Mouse (Mus musculus) adrenal gland, adult 8-10 months (tissue): ENCODE measurements around the gene Plcb1. TPM values are rescaled to one million over a fixed set of nuclear protein-coding genes. Genes with fewer than 3 reads are reported as not detected.

Experiments used
- DNase-seq: peaks from one replicate; pipeline ENCODE4 v3.0.0; 2022
- total RNA-seq, 4 experiments: library from RNA; stranded (reverse); gene quantifications; 2 replicates each; pipeline ENCODE4 v1.2.4; 2022

The Plcb1 gene
- total RNA-seq, 4 experiments from 2014 or later: 95.6 to 151 (median 117) TPM

DNA sequence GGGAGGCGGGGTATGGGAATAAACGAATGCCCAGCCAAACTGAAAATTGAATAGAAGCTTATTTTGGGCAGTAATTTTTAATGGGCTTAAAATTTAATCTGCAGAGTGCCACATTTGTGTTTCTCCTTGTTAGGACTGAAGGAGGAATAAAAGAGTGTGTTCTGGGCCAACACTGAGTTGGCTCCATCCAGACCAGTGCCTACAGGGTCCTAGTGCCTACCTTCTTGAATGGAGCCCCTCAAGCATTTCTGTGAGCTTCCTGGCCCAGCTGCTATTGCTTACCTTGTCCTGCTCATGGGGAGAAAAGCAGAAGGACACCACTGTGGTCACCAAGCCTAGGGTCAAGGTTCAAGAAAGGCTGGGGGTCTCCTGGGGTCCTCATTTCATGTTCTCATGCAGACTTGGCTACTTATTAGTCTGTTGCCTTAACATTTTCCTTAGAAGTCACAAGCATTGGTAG, 128.3 kb downstream of the Plcb1 start:
- DNase-seq: no peak

DNA sequence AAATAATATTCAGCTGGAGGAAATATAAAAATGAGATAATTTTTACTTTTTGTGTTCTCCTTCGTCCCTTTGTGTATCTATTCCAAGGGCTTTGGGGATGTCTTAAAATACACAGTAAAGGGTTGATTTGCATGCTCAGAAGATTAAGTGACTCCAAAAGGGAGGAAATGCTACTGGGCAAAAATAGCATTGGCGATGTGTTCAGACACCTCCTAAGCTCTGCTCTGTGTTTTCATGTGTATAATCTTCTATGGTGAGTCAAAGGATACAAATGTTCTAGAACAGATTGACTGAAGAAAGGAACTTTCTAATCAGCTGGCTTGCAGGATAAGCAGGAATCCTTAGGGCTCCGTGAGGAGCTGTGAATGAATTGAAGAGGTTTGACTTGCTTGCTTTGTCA, 129.2 kb downstream of the Plcb1 start:
- DNase-seq: no peak

DNA sequence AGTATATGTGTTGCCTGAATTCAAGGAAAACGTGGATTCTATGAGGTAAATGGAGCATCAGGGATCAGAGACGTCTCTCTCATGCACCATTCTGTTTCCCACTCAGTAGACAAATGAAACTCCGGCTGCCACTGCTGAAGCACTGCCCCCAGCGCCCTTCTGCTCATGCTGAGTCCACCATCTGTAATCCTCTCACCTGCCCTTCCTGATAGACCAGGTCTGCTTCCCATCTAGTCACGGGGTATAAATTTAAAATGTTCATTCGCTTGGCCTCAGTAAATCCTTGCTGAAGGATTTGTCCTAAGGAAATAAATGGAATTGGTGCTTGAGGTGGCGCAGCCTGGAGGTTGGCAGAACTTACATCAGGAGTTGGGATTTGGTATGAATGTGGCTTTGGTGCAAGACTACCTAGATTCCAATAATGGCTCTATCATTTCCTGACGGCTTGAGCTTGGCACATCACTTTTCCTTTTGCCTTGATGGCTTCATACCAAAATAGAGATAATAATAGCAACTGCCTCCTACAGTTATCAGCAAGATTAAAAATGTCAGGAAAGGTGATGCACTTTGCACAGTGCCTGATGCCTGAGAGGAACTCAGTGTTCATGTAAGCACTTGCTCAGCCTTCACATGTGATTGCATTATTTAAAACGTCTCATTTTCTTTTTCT, 134.9 kb downstream of the Plcb1 start:
- no peak for DNase-seq

DNA sequence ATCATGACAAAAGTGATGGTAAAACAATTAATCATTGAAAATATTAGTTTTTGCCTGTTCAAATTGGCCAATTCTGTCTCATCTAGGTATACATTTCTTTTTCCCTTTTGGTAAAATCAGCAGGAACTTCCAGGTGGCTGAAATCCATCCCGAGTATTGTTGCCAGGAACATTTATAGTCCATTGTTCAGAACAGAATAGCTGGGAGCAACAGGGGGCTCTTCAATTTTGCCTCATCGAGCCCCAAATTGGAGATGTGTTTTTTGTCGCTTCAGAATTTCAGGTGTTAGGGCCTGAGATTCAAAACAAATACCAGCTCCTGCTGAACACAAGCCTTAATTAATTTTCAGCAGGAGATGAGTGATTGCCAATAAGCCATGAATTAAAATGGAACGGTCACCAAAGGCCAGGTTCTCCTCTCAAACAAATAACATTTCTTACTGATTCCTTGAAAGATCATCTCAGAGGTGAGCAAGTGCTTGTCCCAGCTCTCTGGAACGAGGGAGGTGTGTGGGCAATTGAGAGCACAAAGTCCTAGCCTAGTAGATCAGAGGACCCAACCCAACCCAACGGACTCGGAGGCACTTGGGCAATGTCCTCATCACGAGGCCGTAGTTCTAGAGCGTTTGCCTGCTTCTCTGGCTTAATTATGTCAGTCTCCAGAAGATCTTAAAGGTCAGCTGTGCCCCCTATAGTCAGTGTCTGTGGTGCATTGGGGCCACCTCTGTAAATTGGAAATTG, 136.9 kb downstream of the Plcb1 start:
- no peak for DNase-seq

DNA sequence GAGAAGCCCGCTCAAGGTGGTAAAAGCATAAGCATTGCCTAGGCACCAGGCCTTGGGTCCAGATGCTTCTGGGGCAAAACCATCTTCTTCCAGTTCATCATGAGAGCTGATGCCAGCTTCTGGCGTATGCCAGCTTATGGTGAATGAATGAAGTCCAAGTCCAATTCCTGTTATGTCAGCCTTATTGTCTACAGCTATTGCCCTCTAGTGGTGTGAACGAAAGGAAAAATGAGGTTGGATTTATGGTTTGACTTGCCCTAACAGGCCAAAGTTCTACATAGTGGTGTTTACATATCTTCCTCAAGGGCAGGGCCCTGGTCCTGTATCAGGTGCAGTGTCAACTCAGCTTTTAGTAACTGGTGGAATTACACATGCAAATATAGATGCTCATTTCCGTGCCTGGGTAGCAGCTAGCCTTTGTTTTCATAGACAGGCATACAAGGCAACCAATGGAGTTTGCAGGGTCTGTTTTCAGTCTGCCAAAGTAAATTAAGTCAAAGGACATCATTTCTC, 138.3 kb downstream of the Plcb1 start:
- no peak for DNase-seq

DNA sequence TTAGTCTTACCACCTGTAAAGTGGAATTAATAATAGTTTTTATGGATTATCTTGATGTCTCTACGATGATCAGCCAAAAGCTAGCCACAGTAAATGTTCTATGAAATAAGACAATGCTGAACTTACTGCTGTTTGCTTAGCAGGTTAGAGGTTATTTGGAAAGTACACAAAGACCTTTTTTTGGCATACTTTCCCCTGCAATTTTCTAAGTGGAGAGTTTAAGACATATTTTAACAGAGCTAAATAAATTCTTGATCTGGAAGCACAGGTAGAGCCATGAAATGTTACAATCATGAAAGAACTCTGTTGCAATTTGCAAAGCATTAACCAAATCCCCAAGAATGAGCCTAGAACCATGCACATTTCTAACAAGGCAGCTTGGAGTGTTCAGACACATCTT, 140.4 kb downstream of the Plcb1 start:
- DNase-seq: no peak

DNA sequence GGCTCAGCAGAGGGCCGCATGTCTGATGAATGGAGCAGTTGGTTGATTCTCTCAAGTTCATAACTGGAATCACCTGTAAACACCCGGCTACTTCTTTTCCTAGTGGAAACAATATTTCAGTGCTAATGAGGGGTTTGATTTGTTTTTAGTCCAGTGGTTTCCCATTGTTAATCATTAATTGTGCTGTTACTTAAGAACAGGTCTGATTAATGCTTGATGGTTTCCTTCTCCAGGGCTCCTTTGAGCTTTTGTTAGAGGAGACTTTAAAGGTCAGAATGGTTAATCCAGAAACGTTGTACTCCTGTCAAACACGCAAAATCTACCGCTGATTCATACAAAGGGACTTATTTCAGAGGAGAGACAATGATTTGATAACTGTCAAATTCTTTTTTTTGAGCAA, 141.2 kb downstream of the Plcb1 start:
- no peak for DNase-seq

DNA sequence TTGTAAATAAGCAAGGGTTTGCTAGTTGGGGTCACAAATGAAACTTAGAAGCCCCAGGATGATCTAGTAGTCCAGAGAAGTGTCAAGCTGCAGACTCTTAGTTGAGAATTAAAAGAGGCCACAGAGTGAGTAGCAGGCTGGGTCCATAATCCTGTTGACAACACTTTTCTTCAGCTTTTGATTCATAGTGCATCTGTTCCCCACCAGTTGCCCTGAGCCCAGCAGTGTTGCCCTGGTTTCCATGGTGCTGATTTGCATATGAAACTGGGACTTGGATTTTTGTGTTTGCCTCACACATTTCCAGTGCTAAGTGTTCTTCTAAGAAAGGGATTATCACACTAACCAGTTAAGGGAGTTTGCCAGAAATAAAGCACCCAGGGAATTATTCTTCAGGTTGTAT, 143.6 kb downstream of the Plcb1 start:
- DNase-seq: no peak

DNA sequence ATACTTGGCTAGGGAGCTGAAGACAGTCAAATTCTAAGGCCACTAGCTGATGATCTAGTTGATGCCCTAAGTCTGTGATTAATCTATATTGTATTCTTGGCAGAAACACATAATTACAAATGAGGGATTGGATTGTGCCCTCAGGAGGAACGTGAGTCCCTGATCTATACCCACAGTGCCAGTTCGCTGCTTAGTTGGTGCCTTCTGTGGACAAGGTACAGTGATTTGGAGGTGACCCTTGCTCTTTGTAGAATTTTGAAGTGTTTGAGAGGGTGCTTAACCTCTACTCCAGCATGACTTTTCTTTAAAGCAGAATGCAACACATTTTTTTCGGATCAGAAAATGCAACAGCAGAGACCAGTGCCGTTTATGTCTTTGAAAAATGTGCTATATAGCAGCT, 145.1 kb downstream of the Plcb1 start:
- no peak for DNase-seq

DNA sequence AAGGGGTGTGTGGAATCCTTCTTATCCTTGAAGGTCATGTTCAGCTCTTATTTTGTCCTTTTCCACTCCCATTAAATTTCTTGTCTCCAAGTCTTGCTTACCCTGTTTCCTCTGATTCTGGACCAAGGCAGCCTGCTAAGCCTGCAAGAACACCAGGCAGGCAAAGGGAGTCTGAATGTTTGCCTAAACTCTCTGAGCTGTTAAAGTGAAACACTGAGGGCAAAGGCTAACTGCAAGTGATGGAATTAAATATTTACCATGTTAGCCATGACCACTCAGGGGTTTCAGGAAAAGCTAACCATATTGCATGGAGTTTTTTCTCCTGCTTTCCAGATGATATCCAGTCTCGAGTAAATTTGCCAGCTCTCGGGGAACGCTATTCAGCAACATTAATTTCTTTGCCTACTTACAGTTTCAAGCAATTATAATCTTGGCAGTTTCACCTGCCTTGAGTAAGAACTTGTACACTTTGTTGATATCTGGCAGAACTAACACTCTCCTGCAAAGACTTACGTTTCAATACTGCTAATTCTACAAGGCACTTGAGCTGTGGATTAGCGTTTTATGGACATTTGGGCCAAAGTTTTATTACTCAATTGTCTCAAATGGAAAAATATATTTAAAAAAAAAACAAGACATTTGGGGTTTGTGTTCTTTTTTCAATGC, 146.0 kb downstream of the Plcb1 start:
- no peak for DNase-seq

DNA sequence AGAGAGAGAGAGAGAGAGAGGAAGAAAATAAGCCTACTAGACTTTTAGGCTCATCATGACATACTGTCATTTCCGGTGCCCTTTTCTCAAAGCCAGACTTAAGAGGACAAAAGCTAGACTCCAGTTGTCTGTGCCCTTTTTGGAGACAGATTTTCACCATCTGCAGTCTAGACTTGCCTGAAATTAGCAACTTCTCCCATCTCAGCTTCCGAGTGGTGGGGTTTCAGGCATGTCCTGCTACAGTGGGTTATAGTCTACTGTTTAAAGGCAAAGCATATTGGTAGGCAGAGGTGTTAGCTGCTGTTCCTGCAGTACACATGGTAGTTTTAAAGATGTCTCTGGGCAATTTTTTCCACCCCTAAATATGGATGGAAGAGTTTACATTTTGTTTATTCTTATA, 149.6 kb downstream of the Plcb1 start:
- DNase-seq: no peak

DNA sequence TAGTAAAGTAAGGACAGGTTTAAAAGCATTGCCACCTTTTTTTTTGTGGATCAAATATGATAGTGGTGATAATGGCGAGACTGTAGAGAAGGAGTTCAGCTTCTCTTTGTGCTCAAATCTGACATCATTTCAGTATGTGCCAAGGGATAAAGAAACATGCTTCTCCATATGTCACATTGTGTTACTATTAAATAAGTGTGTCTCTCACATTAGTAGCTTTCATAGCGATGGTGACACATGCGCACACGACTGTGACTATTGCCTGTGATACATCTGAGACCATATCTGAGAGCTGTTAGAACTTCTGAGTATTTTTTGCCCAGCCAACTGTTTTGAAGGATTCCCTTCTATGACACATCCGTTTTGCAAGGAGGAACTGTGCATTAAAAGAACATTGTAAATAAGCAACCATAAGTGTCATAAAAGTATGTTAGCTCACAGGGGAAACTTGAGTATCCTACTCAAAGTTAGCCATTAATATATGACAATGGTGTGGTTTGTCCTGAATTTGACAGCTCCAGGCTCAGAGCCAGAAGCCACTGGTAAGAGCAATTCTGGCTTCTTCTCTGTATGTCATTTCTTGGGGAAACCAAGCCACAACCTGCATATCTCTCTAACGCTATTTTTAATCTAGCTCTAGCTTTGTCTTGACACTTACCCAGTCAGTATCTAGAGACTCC, 150.2 kb downstream of the Plcb1 start:
- DNase-seq: no peak

DNA sequence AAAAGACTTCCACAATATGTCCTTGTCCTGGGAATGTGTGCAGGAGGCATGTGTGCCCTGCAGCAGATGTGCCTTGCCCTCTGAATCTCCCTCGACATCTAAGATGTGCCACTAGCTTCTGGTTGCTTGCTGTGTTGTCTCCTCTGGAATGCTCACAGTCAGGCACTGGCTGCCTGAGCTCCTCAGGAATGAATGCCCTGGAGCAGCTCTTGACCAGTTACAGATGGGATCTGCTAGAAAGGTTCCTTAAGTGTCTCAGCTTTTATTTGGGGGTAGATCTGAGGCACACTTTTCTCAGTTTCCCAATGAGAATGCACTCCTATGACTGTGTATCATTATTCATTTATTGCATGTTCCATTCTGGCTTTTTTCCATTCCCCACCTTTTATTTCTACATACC, 151.8 kb downstream of the Plcb1 start:
- no peak for DNase-seq

DNA sequence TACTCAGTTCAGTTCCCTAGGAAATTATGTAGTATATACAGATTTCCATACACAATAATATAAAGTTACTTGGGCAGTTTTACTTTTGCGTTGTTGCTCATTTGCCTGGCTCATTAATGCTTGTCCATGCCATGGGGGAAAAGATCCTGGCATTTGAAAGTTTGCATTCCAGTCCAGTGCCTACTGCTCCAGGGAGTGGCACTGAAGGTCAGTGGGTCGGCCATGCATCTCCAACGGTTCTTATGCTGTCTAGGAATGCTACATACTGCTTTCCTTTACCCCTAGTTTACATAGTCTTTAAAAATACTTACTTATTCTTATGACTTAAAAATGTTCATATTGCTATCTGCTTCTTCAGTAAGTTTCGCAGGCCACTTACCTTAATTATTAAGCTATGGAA, 156.2 kb downstream of the Plcb1 start:
- DNase-seq: no peak

DNA sequence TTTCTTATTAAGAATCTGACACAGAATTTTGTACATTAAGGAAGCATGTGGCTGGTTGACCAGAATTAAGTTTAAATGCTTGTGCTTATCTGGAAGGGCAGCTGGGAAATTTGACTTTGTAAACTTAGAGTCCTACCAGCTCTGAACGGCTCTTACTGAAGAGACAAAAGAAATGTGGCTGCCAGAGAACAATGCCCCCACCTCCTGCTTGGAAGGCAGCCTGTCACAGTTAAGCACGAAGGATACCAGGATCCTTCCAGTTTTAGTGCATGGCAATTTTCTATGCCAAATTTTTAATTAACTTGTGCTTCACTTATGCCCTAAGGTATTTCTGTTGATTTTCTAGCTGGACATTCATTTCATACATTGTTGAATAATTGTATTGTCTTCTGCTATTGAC, 157.1 kb downstream of the Plcb1 start:
- DNase-seq: no peak

DNA sequence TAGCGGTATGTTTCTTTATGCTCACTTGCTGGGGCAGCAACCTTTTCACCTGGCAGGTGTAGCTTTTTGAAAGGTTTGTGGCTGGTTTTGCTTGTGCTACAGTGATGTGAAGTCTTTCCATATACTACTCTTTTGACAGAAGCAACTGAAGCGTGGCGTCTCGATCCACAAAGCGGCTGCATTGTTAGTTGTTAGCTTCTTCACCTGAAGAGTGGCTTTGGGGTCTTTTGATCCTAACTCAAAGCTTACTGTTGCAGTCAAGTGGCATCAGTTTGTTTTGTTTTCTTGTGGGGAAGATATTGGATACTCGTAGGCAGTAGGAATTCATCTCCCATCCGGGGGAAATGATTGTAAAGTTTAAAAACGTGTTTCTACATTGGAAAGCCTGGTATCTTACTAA, 160.5 kb downstream of the Plcb1 start:
- DNase-seq: no peak

DNA sequence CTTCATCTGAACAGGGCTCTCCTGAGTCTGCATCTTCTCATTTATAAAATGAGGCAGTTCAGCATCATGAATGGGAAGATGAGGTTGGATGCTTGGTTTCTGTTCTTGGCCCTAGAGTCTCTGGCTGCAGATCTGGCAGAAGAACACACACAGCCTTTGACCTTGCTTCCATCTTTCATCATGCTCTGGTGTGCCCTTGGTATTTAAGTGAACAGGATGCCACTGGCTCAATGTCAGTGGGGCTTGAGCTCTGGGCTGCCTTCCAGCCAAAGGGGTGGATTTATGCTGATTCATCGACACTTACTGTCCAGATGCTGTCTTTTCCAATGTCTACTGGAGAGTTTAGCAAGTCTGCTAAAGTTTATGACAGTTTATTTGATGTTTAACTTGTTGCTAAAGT, 161.0 kb downstream of the Plcb1 start:
- DNase-seq: peak; percentile 93

DNA sequence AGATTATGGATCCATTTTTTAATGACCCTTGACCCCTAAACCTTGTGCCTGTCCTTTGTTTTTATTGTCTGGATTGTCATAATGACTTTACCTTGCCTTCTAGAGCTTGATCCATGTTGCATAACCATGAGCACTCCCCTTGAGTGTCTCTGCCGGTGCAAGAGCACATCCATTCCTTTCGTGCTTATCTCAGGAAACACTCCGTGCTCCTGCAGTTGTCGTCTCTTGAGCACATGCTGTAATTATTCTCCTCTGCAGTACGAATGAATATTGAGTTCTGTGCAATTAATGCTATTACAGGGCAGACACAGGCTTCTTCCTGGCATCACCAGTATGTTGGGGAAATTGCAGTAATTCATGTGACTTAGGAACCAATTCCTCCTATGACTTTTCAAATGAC, 166.2 kb downstream of the Plcb1 start:
- no peak for DNase-seq

DNA sequence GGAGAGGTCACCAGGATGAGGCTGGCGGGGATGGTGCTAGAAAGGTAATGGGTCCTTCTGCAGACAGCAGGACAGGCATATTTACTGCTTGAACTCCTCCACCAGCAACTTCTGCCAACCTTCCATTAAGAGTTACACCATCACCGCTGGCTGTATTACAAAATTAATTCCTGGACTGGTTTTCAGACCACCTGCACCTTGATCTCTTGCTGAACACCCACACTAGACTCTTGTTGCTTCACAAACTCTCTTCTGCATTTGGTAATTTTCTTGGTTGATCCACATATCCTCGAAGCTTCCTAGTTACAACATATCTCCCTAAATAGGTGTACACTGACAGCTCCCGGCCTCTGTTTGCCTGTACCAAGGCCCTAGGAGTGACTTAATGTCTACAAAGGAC, 170.6 kb downstream of the Plcb1 start:
- DNase-seq: no peak

DNA sequence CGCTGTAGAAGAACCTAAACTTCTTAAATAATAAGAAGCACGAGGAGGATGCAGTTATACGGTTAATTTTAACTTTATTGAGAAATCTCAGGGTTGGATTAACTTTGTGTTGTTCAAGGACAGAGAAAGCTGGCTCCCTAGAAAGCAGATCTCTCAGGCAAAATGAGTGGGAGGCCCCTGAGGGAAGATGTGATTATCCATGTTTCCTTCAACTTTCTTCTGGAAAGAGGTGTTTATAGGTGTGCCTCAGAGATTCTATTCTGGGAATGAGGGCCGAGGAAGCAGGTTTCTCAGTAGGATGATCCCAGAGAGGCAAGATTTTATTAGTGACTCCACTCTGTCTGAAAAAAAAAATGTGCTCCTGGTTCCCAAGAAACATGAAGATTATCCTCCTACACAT, 180.3 kb downstream of the Plcb1 start:
- no peak for DNase-seq

DNA sequence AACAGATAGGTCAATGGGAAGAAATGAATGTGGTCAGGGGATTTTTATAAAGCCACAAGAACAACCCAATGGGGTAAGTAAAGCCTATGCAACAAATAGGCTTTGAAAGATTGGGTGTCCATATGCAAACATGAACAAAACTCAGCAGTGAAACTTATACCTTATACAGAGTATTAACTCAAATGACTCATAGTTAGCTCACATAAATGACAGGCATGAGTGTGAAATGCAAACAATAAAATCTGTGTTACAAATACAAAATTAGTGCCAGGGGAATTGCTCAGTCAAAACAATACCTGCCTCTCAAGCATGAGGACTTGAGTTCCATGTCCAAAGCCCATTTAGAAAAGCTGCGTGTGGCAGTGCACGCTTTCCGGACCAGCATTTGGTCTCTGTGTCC, 182.5 kb downstream of the Plcb1 start:
- no peak for DNase-seq

DNA sequence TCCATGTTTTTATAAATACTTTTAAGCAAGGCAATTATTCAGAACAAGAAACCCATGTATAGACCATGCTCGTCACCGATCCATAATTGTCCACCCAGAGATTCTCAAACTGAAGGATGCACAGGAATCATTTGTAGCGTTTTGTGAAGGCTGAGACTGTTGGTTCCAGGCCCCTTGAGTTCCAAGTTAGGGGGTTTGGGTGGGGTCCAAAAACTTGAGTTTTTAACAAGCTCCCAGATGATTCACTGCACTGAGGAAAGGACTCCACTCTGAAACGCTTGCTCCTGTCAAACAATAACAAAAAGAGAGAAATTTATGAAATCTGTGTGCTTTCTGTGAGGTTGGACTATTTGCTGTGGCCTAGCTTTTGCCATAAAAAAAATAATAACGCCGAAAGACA, 186.5 kb downstream of the Plcb1 start:
- DNase-seq: no peak

DNA sequence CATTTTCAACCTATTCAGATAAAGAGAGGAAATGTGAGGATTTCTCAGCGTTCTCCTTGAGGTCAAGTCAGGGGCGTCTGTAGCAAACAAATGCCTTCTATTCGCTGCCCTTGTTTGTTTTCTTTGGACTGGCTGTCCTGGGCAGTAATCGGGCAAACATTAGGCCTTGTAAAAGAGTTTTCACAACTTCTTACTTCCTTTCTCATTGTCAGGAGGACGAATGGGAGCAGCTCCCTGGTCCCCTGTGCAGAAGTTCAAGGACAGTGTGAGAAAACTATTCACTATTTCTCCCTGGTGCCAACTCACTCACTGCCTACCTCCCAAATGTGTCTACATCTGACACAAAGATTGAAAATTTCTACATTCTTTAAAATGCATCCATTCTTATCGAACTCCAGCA, 188.8 kb downstream of the Plcb1 start:
- peak; percentile 49 for DNase-seq
